Mouse (Mus musculus) liver, embryonic 16.5 days (tissue): ENCODE measurements around the gene Agpat4. TPM values are rescaled to one million over a fixed set of nuclear protein-coding genes. Genes with fewer than 3 reads are reported as not detected.

Experiments
- ATAC-seq: fragments of 200-750 bp; cut with Nextera tagmentation; 2 replicates; pipeline ENCODE4 v1.8.0; 2017; ENCODE audit warnings: low read depth, mild to moderate bottlenecking, moderate number of reproducible peaks, moderate library complexity
- H3K27ac ChIP-seq: fragments of 300-500 bp; sonication (generic); 2 replicates; pipeline ENCODE4 v1.5.1; 2014; ENCODE audit warnings: mild to moderate bottlenecking, low read length
- H3K27me3 ChIP-seq: fragments of 300-500 bp; sonication (generic); 2 replicates; pipeline ENCODE4 v1.6.1; 2014; ENCODE audit warnings: low read depth, low read length, mixed read lengths; ENCODE audit not compliant: control insufficient read depth, insufficient read depth
- H3K36me3 ChIP-seq: fragments of 300-500 bp; sonication (generic); 2 replicates; pipeline ENCODE4 v1.6.1; 2014; ENCODE audit warnings: mild to moderate bottlenecking; ENCODE audit not compliant: control insufficient read depth, insufficient read depth
- H3K4me1 ChIP-seq: fragments of 300-500 bp; sonication (generic); 2 replicates; pipeline ENCODE4 v1.6.1; 2014; ENCODE audit warnings: low read depth, low read length, mixed read lengths; ENCODE audit not compliant: control insufficient read depth
- H3K4me2 ChIP-seq: fragments of 300-500 bp; sonication (generic); 2 replicates; pipeline ENCODE4 v1.6.1; 2014; ENCODE audit warnings: low read depth, low read length, mixed read lengths
- H3K4me3 ChIP-seq: fragments of 300-500 bp; sonication (generic); 2 replicates; pipeline ENCODE4 v1.5.1; 2014; ENCODE audit warnings: low read depth, mild to moderate bottlenecking, low read length
- H3K9ac ChIP-seq: fragments of 300-500 bp; sonication (generic); 2 replicates; pipeline ENCODE4 v1.6.1; 2014; ENCODE audit warnings: low read depth, low read length
- H3K9me3 ChIP-seq: fragments of 300-500 bp; sonication (generic); replicated peaks from 2 replicates; pipeline ENCODE4 v1.6.1; 2016; ENCODE audit warnings: low read length; ENCODE audit not compliant: control insufficient read depth
- WGBS: fragments of 180-500 bp; shearing (Covaris S2); extraction: QIAGEN DNeasy Blood & Tissue Kit; methylation state at CpG from one replicate; pipeline ENCODE4 v1.1.7; 2014; ENCODE audit not compliant: insufficient replicate concordance; 5-methylcytosine and 5-hydroxymethylcytosine counted together
- polyA plus RNA-seq: library from polyadenylated mRNA; unstranded; fragments of >200 nt; fragmentation: Nextera tagmentation; extraction: Ambion mirVana; gene quantifications from 2 replicates; pipeline ENCODE4 v1.2.1, GENCODE M21; 2015

The Agpat4 gene
- polyA plus RNA-seq, 1 experiment from 2014 or later = 27.2 TPM

- Histone ChIP-seq H3K27ac (peak overlapping the region; percentile 68), H3K9me3 (no peaks in the 10 kb centered on the region), H3K9ac (peak overlapping the region; percentile 35), H3K4me1 (peaks cover 64% of the 10 kb centered on the region), H3K4me3 (no peak overlapping the region), H3K36me3 (no peaks in the 10 kb centered on the region; the same call in none of the 2 replicates), H3K4me2 (peak overlapping the region; percentile 21), H3K27me3 (no peaks in the 10 kb centered on the region)
- WGBS = 59% methylated on average over 5 of the region's 5 CpGs
- ATAC-seq = peak; percentile 59
Observed at GRCm38 (mm10) chr17:12182702-12183485, 64.4 kb downstream of the Agpat4 start.

GRCm38 (mm10) chr17:12184283-12184682 is 65.8 kb downstream of the Agpat4 start:
- Histone ChIP-seq H3K4me2 (no peak overlapping the region), H3K9me3 (no peaks in the 10 kb centered on the region), H3K4me1 (peaks cover 64% of the 10 kb centered on the region), H3K9ac (peak overlapping the region; percentile 17; the same call in 1 of the 2 replicates), H3K4me3 (no peak overlapping the region), H3K27me3 (no peaks in the 10 kb centered on the region), H3K36me3 (peaks cover 10% of the 10 kb centered on the region), H3K27ac (peak overlapping the region; percentile 68)
- WGBS = 71% methylated on average over 8 of the region's 8 CpGs
- no peak for ATAC-seq

GRCm38 (mm10) chr17:12185855-12186254 is 67.4 kb downstream of the Agpat4 start:
- Histone ChIP-seq H3K4me2 (peak overlapping the region; percentile 55), H3K27ac (peak overlapping the region; percentile 97)
- peak; percentile 97 for ATAC-seq

GRCm38 (mm10) chr17:12186341-12186740 is 67.8 kb downstream of the Agpat4 start:
- Histone ChIP-seq H3K27ac (peak overlapping the region; percentile 97), H3K36me3 (peaks cover 10% of the 10 kb centered on the region), H3K9me3 (no peaks in the 10 kb centered on the region), H3K4me2 (peak overlapping the region; percentile 55), H3K4me1 (peaks cover 74% of the 10 kb centered on the region), H3K9ac (peak overlapping the region; percentile 65), H3K27me3 (no peaks in the 10 kb centered on the region), H3K4me3 (no peak overlapping the region; the same call in 1 of the 2 replicates)
- 34% methylated on average over 3 of the region's 3 CpGs for WGBS
- peak; percentile 41 for ATAC-seq

More at GRCm38 (mm10) chr17:12185855-12186254, 67.4 kb downstream of the Agpat4 start:
- peaks cover 70% of the 10 kb centered on the region for H3K4me1 ChIP-seq
- H3K27me3 ChIP-seq = no peaks in the 10 kb centered on the region
- 18% methylated on average over 4 of the region's 4 CpGs for WGBS
- H3K9ac ChIP-seq = peak overlapping the region; percentile 65
- H3K36me3 ChIP-seq = peaks cover 10% of the 10 kb centered on the region
- no peaks in the 10 kb centered on the region for H3K9me3 ChIP-seq
- H3K4me3 ChIP-seq = peak overlapping the region; percentile 15; the same call in 1 of the 2 replicates

- H3K4me1 ChIP-seq = peaks cover 61% of the 10 kb centered on the region
- H3K27ac ChIP-seq = peak overlapping the region; percentile 97
- no peak overlapping the region for H3K4me3 ChIP-seq
- ATAC-seq = no peak
- no peaks in the 10 kb centered on the region for H3K27me3 ChIP-seq
- peaks cover 10% of the 10 kb centered on the region for H3K36me3 ChIP-seq
- 51% methylated on average over 1 of the region's 1 CpGs for WGBS
- no peaks in the 10 kb centered on the region for H3K9me3 ChIP-seq
- no peak overlapping the region for H3K4me2 ChIP-seq
- H3K9ac ChIP-seq = peak overlapping the region; percentile 65
Observed at GRCm38 (mm10) chr17:12187782-12188181, 69.3 kb downstream of the Agpat4 start.

GRCm38 (mm10) chr17:12195137-12195536 is 76.6 kb downstream of the Agpat4 start:
- H3K4me2 ChIP-seq = no peak overlapping the region
- H3K9me3 ChIP-seq = no peaks in the 10 kb centered on the region
- H3K27me3 ChIP-seq = no peaks in the 10 kb centered on the region
- peak overlapping the region; percentile 29 for H3K9ac ChIP-seq
- peaks cover 11% of the 10 kb centered on the region for H3K36me3 ChIP-seq
- ATAC-seq = no peak
- peaks cover 32% of the 10 kb centered on the region for H3K4me1 ChIP-seq
- H3K27ac ChIP-seq = peak overlapping the region; percentile 58
- 51% methylated on average over 5 of the region's 5 CpGs for WGBS
- no peak overlapping the region for H3K4me3 ChIP-seq

- Histone ChIP-seq H3K4me2 (no peak overlapping the region), H3K36me3 (peaks cover 11% of the 10 kb centered on the region), H3K9ac (0 out of 2 replicates have a peak overlapping the region, but pooled peaks have one; percentile 1), H3K27ac (peak overlapping the region; percentile 58; the same call in 1 of the 2 replicates), H3K4me1 (peaks cover 30% of the 10 kb centered on the region), H3K4me3 (no peak overlapping the region), H3K27me3 (no peaks in the 10 kb centered on the region), H3K9me3 (no peaks in the 10 kb centered on the region)
- WGBS = 55% methylated on average over 10 of the region's 10 CpGs
- peak; percentile 55 for ATAC-seq
Observed at GRCm38 (mm10) chr17:12195604-12196003, 77.1 kb downstream of the Agpat4 start.

GRCm38 (mm10) chr17:12199933-12200332 is 81.4 kb downstream of the Agpat4 start:
- Histone ChIP-seq H3K4me1 (peaks cover 56% of the 10 kb centered on the region), H3K27ac (no peak overlapping the region; the same call in 1 of the 2 replicates)

GRCm38 (mm10) chr17:12201086-12201485 is 82.6 kb downstream of the Agpat4 start:
- peaks cover 55% of the 10 kb centered on the region for H3K4me1 ChIP-seq
- H3K4me3 ChIP-seq = no peak overlapping the region
- no peaks in the 10 kb centered on the region for H3K27me3 ChIP-seq
- 70% methylated on average over 1 of the region's 1 CpGs for WGBS
- H3K9me3 ChIP-seq = no peaks in the 10 kb centered on the region
- H3K9ac ChIP-seq = no peak overlapping the region
- no peak overlapping the region for H3K4me2 ChIP-seq
- no peak for ATAC-seq
- H3K27ac ChIP-seq = peak overlapping the region; percentile 100
- peaks cover 11% of the 10 kb centered on the region for H3K36me3 ChIP-seq

More at GRCm38 (mm10) chr17:12199933-12200332, 81.4 kb downstream of the Agpat4 start:
- H3K4me2 ChIP-seq = no peak overlapping the region
- peaks cover 11% of the 10 kb centered on the region for H3K36me3 ChIP-seq
- H3K4me3 ChIP-seq = no peak overlapping the region
- no peaks in the 10 kb centered on the region for H3K9me3 ChIP-seq
- no peak overlapping the region for H3K9ac ChIP-seq
- no peaks in the 10 kb centered on the region for H3K27me3 ChIP-seq
- 94% methylated on average over 4 of the region's 4 CpGs for WGBS
- no peak for ATAC-seq
